21 mouse cellular contexts compared by ENCODE assay signal in genomic region chr3:101803764-101804163, GRCm38 (mm10). TPM values are rescaled to one million over a fixed set of nuclear protein-coding genes. Genes with fewer than 3 reads are reported as not detected.
DNase-seq lines count a peak whose midpoint lies in the region; ATAC-seq lines count a peak whose summit lies in the region.
"Had no signal": no experiment of that assay in that cellular context is flagged by ENCODE, and none has a peak within 500 bp of the region (broad histone marks: within the 10 kb centered on the region; RNA-seq: fewer than 3 reads in every experiment).

No protein-coding gene starts in this region.

- WGBS in forebrain, embryonic 10.5 days = 82% methylated on average over 6 of the region's 6 CpGs
- WGBS in forebrain, embryonic 13.5 days = 81% methylated on average over 6 of the region's 6 CpGs

- intact Hi-C loops in gastrocnemius, postnatal 14 days (cut with DNase I; ENCODE audit: low total_unique reads) = loop anchor here (2.0 kb wide), 1 partner anchor 201 kb away; no protein-coding TSS in a partner anchor

- DNase-seq in forebrain, embryonic 10.5 days (ENCODE audit: extremely low spot score, low spot score) = no peak
- peak; percentile 58 for DNase-seq in CD4-positive helper T cell, adult 2 months (ENCODE audit: low read depth, low spot score)
- DNase-seq in heart, postnatal 4 days = peak; percentile 49
- no peak for DNase-seq in kidney, postnatal 25 days
- DNase-seq in gastrocnemius, postnatal 14 days = no peak
- DNase-seq: cerebellum, postnatal 25 days; gastrocnemius, postnatal 25 days; layer of hippocampus, postnatal 36 days; left cerebral cortex, postnatal 4 days; lung, adult 18-20 months; lung, postnatal 4 days; right cerebral cortex, postnatal 14 days had no signal

- no peaks in the 10 kb centered on the region for H3K9me3 ChIP-seq in forebrain, embryonic 10.5 days
- H3K9me3 ChIP-seq in forebrain, embryonic 13.5 days (replicated peaks) = no peaks in the 10 kb centered on the region
- H3K9me3 ChIP-seq: midbrain, embryonic 10.5 days; neural tube, embryonic 12.5 days had no signal

- ATAC-seq in forebrain, embryonic 13.5 days = no peak
- peak; percentile 25 for ATAC-seq in activated CD4-positive, CD25-positive, alpha-beta regulatory T cell, adult 4 months
- ATAC-seq: forebrain, embryonic 16.5 days had no signal

- H3K4me2 ChIP-seq in forebrain, embryonic 13.5 days = no peak overlapping the region
- H3K4me2 ChIP-seq: neural tube, embryonic 12.5 days had no signal

- no peak overlapping the region for H3K9ac ChIP-seq in forebrain, embryonic 13.5 days
- H3K9ac ChIP-seq: neural tube, embryonic 12.5 days had no signal

- H3K4me1 ChIP-seq in forebrain, embryonic 10.5 days = peaks cover 44% of the 10 kb centered on the region
- H3K4me1 ChIP-seq in forebrain, embryonic 13.5 days = peaks cover 28% of the 10 kb centered on the region

- no peak overlapping the region for H3K4me3 ChIP-seq in forebrain, embryonic 10.5 days
- H3K4me3 ChIP-seq in forebrain, embryonic 13.5 days = no peak overlapping the region
- H3K4me3 ChIP-seq: erythroblast, embryonic 14.5 days; midbrain, embryonic 10.5 days; neural tube, embryonic 12.5 days had no signal

- 0 out of 2 replicates have a peak overlapping the region, but pooled peaks have one; percentile 60 for H3K27ac ChIP-seq in forebrain, embryonic 10.5 days
- H3K27ac ChIP-seq in forebrain, embryonic 13.5 days = no peak overlapping the region
- H3K27ac ChIP-seq: neural tube, embryonic 12.5 days; stomach, postnatal 0 days had no signal

- H3K27me3 ChIP-seq in forebrain, embryonic 10.5 days (ENCODE audit: poor library complexity, severe bottlenecking) = peaks cover 54% of the 10 kb centered on the region
- no peaks in the 10 kb centered on the region; the same call in 1 of the 2 replicates for H3K27me3 ChIP-seq in forebrain, embryonic 13.5 days
- H3K27me3 ChIP-seq: neural tube, embryonic 12.5 days had no signal

- no peaks in the 10 kb centered on the region for H3K36me3 ChIP-seq in forebrain, embryonic 10.5 days (replicated peaks)
- H3K36me3 ChIP-seq in forebrain, embryonic 13.5 days (ENCODE audit: poor library complexity, severe bottlenecking) = no peaks in the 10 kb centered on the region
- H3K36me3 ChIP-seq: midbrain, embryonic 10.5 days; neural tube, embryonic 12.5 days had no signal

RNA-seq across cellular contexts. Expression of gene Mab21l3, which starts 45.0 kb away (rescaled TPM):
- polyA plus RNA-seq in forebrain, embryonic 10.5 days (2016; fragmentation: Nextera tagmentation; extraction: Ambion mirVana) = 0.85 and 1.1 TPM in 2 replicates
- polyA plus RNA-seq in forebrain, embryonic 13.5 days (2015; fragmentation: Nextera tagmentation; extraction: Ambion mirVana) = 0.50 and 0.54 TPM in 2 replicates
- polyA plus RNA-seq in activated CD4-positive, CD25-positive, alpha-beta regulatory T cell, adult 4 months (2017; shearing (Covaris generic)) = not detected
- under 1 TPM; 0.25 to 0.26 TPM for total RNA-seq in heart, postnatal 4 days (2021)
- not detected for total RNA-seq in gastrocnemius, postnatal 14 days (2021)
- total RNA-seq: gastrocnemius, postnatal 25 days; layer of hippocampus, adult 18-20 months had no signal
- polyA plus RNA-seq: erythroblast, embryonic 14.5 days; liver, adult 2 months had no signal

Comparison
In these comparisons a context has a peak if more than half of its experiments do, and no peak if none do; other contexts are left out.
1. DNase-seq: peak in CD4-positive helper T cell, adult 2 months (single experiment) and heart, postnatal 4 days (single experiment); none in forebrain, embryonic 10.5 days (single experiment), kidney, postnatal 25 days (0 of 2) and gastrocnemius, postnatal 14 days (single experiment).